Mouse (Mus musculus) limb, embryonic 14.5 days (tissue): ENCODE measurements around the gene Mest. TPM values are rescaled to one million over a fixed set of nuclear protein-coding genes. Genes with fewer than 3 reads are reported as not detected.

Experiments used
- ATAC-seq: fragments of 200-750 bp; cut with Nextera tagmentation; 2 replicates; pipeline ENCODE4 v1.8.0; 2017; ENCODE audit warnings: low read depth, moderate number of reproducible peaks, moderate TSS enrichment; ENCODE audit not compliant: low FRiP score
- DNase-seq: peaks from one replicate; pipeline ENCODE4 v3.0.0-alpha.2; 2015; ENCODE audit warnings: low spot score
- H3K27ac ChIP-seq: fragments of 300-500 bp; sonication (generic); replicated peaks from 2 replicates; pipeline ENCODE4 v1.5.1; 2014; ENCODE audit warnings: low read depth, mild to moderate bottlenecking, low read length, moderate library complexity, mixed read lengths
- H3K27me3 ChIP-seq: fragments of 300-500 bp; sonication (generic); 2 replicates; pipeline ENCODE4 v1.6.1; 2014; ENCODE audit warnings: low read length, mixed read lengths; ENCODE audit not compliant: control insufficient read depth, insufficient read depth
- H3K36me3 ChIP-seq: fragments of 300-500 bp; sonication (generic); 2 replicates; pipeline ENCODE4 v1.6.1; 2014; ENCODE audit warnings: mild to moderate bottlenecking, low read length, moderate library complexity, mixed read lengths; ENCODE audit not compliant: control insufficient read depth, insufficient read depth
- H3K4me1 ChIP-seq: fragments of 300-500 bp; sonication (generic); 2 replicates; pipeline ENCODE4 v1.6.1; 2014; ENCODE audit warnings: antibody characterized with exemption, low read length, mixed read lengths; ENCODE audit not compliant: control insufficient read depth, insufficient read depth
- H3K4me2 ChIP-seq: fragments of 300-500 bp; sonication (generic); replicated peaks from 2 replicates; pipeline ENCODE4 v1.6.1; 2014; ENCODE audit warnings: low read depth, mild to moderate bottlenecking, low read length, moderate library complexity; ENCODE audit not compliant: severe bottlenecking
- H3K4me3 ChIP-seq: fragments of 300-500 bp; sonication (generic); replicated peaks from 2 replicates; pipeline ENCODE4 v1.5.1; 2014; ENCODE audit warnings: low read length
- H3K9ac ChIP-seq: fragments of 300-500 bp; sonication (generic); 2 replicates; pipeline ENCODE4 v1.6.1; 2014; ENCODE audit warnings: mild to moderate bottlenecking, low read depth, low read length, moderate library complexity; ENCODE audit not compliant: severe bottlenecking
- H3K9me3 ChIP-seq: fragments of 300-500 bp; sonication (generic); 2 replicates; pipeline ENCODE4 v1.6.1; 2016; ENCODE audit warnings: low read length; ENCODE audit not compliant: control insufficient read depth
- POLR2A ChIP-seq: fragments of 200-500 bp; IDR thresholded peaks from 2 replicates; pipeline ENCODE4 v1.8.0; 2012; ENCODE audit warnings: inconsistent platforms, mild to moderate bottlenecking, moderate library complexity, borderline replicate concordance; ENCODE audit not compliant: insufficient read depth, insufficient read length; ENCODE audit errors: extremely low read depth
- WGBS: fragments of 180-500 bp; shearing (Covaris S2); extraction: QIAGEN DNeasy Blood & Tissue Kit; methylation state at CpG from one replicate; pipeline ENCODE4 v1.1.7; 2014; 5-methylcytosine and 5-hydroxymethylcytosine counted together
- polyA plus RNA-seq, 2 experiments: library from polyadenylated mRNA; depleted of rRNA in 1 of 2; stranded (reverse) in 1 of 2; unstranded in 1 of 2; fragments of >200 nt; fragmentation: Nextera tagmentation in 1 of 2; extraction: Ambion mirVana in 1 of 2; gene quantifications; 2 replicates each; pipeline versions ENCODE4 v1.2.1 to v1.2.3; 2012 to 2014

The Mest gene
- polyA plus RNA-seq, 2 experiments: 2,321 to 4,195 TPM

DNA sequence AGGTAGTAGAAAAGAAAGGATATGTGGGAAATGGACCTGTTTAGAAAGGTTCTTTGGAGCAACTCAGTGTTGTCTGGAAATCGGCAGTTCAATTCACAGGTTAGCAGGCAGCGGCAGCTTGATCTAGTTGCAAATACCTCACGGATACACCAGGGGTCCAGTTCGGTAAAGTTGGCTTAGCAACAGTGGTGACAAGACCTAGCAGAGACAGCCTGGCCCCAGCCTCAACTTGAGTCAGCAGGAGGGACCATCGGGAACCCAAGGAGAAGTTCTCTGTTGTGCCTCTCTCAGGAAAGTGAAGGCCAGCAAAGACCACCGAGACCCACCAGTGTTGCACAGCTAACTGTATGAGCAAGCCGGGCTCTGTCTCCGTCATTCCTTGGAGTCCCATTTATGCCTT, 28.2 kb upstream of the Mest start:
- WGBS: 94% methylated on average over 8 of the region's 8 CpGs
- H3K4me2 ChIP-seq: no peak overlapping the region
- DNase-seq (no peak), ATAC-seq (no peak)
- H3K27ac ChIP-seq: no peak overlapping the region
- no peaks in the 10 kb centered on the region for H3K27me3 ChIP-seq
- no peaks in the 10 kb centered on the region for H3K9me3 ChIP-seq
- no peaks in the 10 kb centered on the region for H3K36me3 ChIP-seq
- no peak overlapping the region for H3K4me3 ChIP-seq
- no peak overlapping the region for H3K9ac ChIP-seq
- H3K4me1 ChIP-seq: peaks cover 17% of the 10 kb centered on the region
- no peak for TF ChIP-seq POLR2A

DNA sequence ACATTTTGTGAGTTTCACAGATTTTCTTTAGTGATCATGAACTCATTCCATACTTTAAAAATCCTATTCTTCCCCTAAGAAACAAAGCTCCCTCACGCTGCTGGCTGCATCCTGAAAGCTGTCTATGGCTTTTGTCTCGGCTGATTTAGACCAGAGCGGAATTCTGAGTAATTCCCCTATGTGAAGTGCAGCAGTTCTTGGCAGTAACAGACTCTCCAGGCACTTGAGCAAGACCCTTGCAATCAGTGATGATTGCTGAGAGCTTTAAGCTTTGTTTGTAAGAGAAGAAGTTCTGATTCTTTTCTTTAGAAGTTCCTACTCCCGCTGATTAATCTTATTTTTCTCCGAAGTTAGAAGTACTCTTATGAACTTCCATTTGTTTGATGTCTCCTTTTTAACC, 25.9 kb upstream of the Mest start:
- no peak for TF ChIP-seq POLR2A
- ATAC-seq (no peak), DNase-seq (no peak)
- Histone ChIP-seq H3K36me3 (no peaks in the 10 kb centered on the region), H3K4me2 (no peak overlapping the region), H3K27ac (peak overlapping the region; percentile 46; the same call in 1 of the 2 replicates), H3K27me3 (no peaks in the 10 kb centered on the region), H3K4me1 (peaks cover 24% of the 10 kb centered on the region), H3K4me3 (no peak overlapping the region), H3K9ac (no peak overlapping the region), H3K9me3 (no peaks in the 10 kb centered on the region)
- 48% methylated on average over 5 of the region's 5 CpGs for WGBS

DNA sequence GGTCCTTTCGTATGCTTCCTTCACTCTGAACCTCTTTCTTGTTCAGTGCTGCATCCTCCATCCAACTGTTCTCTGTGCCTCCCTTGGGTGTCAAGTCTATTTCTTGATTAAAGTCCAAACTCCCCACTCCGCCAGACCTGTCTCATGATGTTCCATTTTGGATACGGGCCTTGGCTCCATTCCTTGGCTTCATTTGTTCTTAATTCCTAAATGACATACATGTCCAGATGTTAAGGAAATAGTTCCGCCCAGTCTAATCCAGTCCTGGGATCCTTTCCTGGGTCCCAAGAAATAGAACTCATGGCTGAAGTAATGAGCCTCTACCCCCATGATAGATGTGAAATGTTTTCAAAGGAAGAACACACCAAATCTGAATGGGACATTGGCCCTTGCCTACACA, 25.3 kb upstream of the Mest start:
- no peaks in the 10 kb centered on the region for H3K9me3 ChIP-seq
- no peaks in the 10 kb centered on the region for H3K27me3 ChIP-seq
- H3K4me1 ChIP-seq: peaks cover 19% of the 10 kb centered on the region
- H3K27ac ChIP-seq: peak overlapping the region; percentile 46; the same call in 1 of the 2 replicates
- ATAC-seq: no peak
- TF ChIP-seq POLR2A: no peak
- H3K4me2 ChIP-seq: no peak overlapping the region
- H3K4me3 ChIP-seq: no peak overlapping the region
- no peak overlapping the region for H3K9ac ChIP-seq
- H3K36me3 ChIP-seq: no peaks in the 10 kb centered on the region
- DNase-seq: peak; percentile 70
- WGBS: 84% methylated on average over 4 of the region's 4 CpGs

DNA sequence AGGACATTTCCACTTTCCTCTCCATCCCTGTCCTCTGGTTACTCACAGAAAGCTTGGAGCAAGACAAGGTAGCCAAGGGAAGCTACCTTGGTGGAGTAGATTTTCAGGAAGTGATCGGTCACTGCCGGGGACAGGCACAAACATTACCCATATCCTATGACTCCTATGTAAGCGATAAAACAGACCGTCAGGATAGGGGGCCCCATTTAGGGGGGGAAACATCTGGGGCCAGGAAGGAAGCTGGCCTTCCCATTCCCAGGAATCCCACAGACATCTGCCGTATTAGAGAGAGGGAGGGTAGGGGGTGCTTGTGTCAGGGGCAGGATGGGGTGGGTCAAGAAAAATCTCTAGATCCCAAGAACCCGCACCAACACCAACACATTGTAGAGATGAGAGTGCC, 23.2 kb upstream of the Mest start:
- H3K36me3 ChIP-seq: no peaks in the 10 kb centered on the region
- H3K4me2 ChIP-seq: no peak overlapping the region
- peak overlapping the region; percentile 41 for H3K27ac ChIP-seq
- H3K4me1 ChIP-seq: peaks cover 16% of the 10 kb centered on the region
- H3K4me3 ChIP-seq: no peak overlapping the region
- DNase-seq (peak; percentile 48), ATAC-seq (no peak)
- no peaks in the 10 kb centered on the region for H3K27me3 ChIP-seq
- WGBS: 37% methylated on average over 6 of the region's 6 CpGs
- no peak overlapping the region for H3K9ac ChIP-seq
- no peak for TF ChIP-seq POLR2A
- no peaks in the 10 kb centered on the region for H3K9me3 ChIP-seq

DNA sequence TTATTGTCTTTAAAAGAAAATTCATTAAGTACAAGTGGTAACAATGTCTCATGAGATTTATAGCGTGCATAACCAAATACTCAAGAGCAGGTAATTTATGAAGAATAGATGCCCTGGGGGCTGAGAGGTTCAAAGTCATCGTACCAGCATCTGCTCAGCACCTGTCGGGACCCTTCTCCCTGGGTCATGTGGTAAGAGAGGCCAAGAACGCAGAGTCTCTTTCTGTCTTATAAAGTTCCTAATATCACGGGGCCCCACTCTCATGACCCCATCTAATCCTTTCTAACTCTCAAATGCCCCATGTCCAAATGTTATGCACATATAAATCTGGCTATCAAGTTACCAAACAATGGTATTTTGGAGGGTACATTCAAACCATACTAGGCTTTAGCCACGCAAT, 20.5 kb upstream of the Mest start:
- H3K4me3 ChIP-seq: no peak overlapping the region
- WGBS: 23% methylated on average over 6 of the region's 6 CpGs
- H3K4me2 ChIP-seq: no peak overlapping the region
- no peak overlapping the region for H3K9ac ChIP-seq
- H3K27me3 ChIP-seq: no peaks in the 10 kb centered on the region
- H3K27ac ChIP-seq: peak overlapping the region; percentile 68
- ATAC-seq: peak; percentile 51
- H3K36me3 ChIP-seq: no peaks in the 10 kb centered on the region
- peaks cover 14% of the 10 kb centered on the region for H3K4me1 ChIP-seq
- no peak for TF ChIP-seq POLR2A
- H3K9me3 ChIP-seq: no peaks in the 10 kb centered on the region
- peak; percentile 61 for DNase-seq

DNA sequence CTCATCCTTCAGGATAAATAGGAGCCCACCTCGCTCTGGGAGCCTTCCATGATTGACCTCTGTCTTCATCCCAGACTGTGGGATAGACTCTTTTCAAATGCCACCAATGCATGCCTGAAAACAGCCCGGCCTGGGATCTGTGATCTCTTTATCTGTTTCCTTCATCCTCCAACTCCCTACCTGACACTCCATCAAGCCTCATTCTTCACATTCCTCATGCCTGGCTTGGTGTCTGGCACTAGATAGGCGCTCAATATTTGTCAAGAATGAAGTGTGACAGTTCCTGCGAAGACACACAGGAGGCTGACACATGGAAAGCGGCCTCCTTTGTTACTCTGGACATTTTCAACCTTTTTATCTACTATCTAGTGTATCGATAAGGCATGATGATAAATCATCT, 19.9 kb upstream of the Mest start:
- no peak for TF ChIP-seq POLR2A
- H3K36me3 ChIP-seq: no peaks in the 10 kb centered on the region
- H3K27me3 ChIP-seq: no peaks in the 10 kb centered on the region
- WGBS: 65% methylated on average over 6 of the region's 6 CpGs
- H3K9me3 ChIP-seq: no peaks in the 10 kb centered on the region
- ATAC-seq: peak; percentile 16; the same call in 1 of the 2 replicates
- H3K9ac ChIP-seq: no peak overlapping the region
- peaks cover 11% of the 10 kb centered on the region for H3K4me1 ChIP-seq
- DNase-seq: no peak
- 0 out of 2 replicates have a peak overlapping the region, but pooled peaks have one; percentile 5 for H3K4me2 ChIP-seq
- peak overlapping the region; percentile 68 for H3K27ac ChIP-seq
- no peak overlapping the region for H3K4me3 ChIP-seq
